Mouse (Mus musculus) midbrain, embryonic 16.5 days (tissue): ENCODE results near the gene Shtn1. TPM values are rescaled to one million over a fixed set of nuclear protein-coding genes. Genes with fewer than 3 reads are reported as not detected.

ENCODE experiments used
- ATAC-seq: fragments of 200-750 bp; cut with Nextera tagmentation; 2 replicates; pipeline ENCODE4 v1.8.0; 2017; ENCODE audit warnings: moderate TSS enrichment
- H3K27ac ChIP-seq: fragments of 300-500 bp; sonication (generic); 2 replicates; pipeline ENCODE4 v1.5.1; 2014; ENCODE audit warnings: mild to moderate bottlenecking, low read length, mixed read lengths
- H3K27me3 ChIP-seq: fragments of 300-500 bp; sonication (generic); 2 replicates; pipeline ENCODE4 v1.6.1; 2014; ENCODE audit warnings: low read depth, low read length, mixed read lengths; ENCODE audit not compliant: control insufficient read depth, insufficient read depth
- H3K36me3 ChIP-seq: fragments of 300-500 bp; sonication (generic); 2 replicates; pipeline ENCODE4 v1.6.1; 2014; ENCODE audit warnings: mild to moderate bottlenecking, low read length, moderate library complexity, mixed read lengths; ENCODE audit not compliant: control insufficient read depth, insufficient read depth
- H3K4me1 ChIP-seq: fragments of 300-500 bp; sonication (generic); 2 replicates; pipeline ENCODE4 v1.6.1; 2014; ENCODE audit warnings: mild to moderate bottlenecking, low read length, mixed read lengths; ENCODE audit not compliant: control insufficient read depth, insufficient read depth
- H3K4me2 ChIP-seq: fragments of 300-500 bp; sonication (generic); 2 replicates; pipeline ENCODE4 v1.6.1; 2014; ENCODE audit warnings: mild to moderate bottlenecking, low read length, mixed read lengths
- H3K4me3 ChIP-seq: fragments of 300-500 bp; sonication (generic); 2 replicates; pipeline ENCODE4 v1.5.1; 2014; ENCODE audit warnings: low read depth, mild to moderate bottlenecking, low read length, moderate library complexity, mixed read lengths
- H3K9ac ChIP-seq: fragments of 300-500 bp; sonication (generic); 2 replicates; pipeline ENCODE4 v1.6.1; 2014; ENCODE audit warnings: low read depth, low read length, mixed read lengths
- H3K9me3 ChIP-seq: fragments of 300-500 bp; sonication (generic); replicated peaks from 2 replicates; pipeline ENCODE4 v1.6.1; 2014; ENCODE audit warnings: mild to moderate bottlenecking, low read length, mixed read lengths; ENCODE audit not compliant: control insufficient read depth, poor library complexity, severe bottlenecking
- WGBS: fragments of 180-500 bp; shearing (Covaris S2); extraction: QIAGEN DNeasy Blood & Tissue Kit; methylation state at CpG from one replicate; pipeline ENCODE4 v1.1.7; 2014; 5-methylcytosine and 5-hydroxymethylcytosine counted together
- polyA plus RNA-seq: library from polyadenylated mRNA; unstranded; fragments of >200 nt; fragmentation: Nextera tagmentation; extraction: Ambion mirVana; gene quantifications from 2 replicates; pipeline ENCODE4 v1.2.1, GENCODE M21; 2015

Gene Shtn1
- polyA plus RNA-seq, 1 experiment from 2014 or later: 63.4 TPM

DNA sequence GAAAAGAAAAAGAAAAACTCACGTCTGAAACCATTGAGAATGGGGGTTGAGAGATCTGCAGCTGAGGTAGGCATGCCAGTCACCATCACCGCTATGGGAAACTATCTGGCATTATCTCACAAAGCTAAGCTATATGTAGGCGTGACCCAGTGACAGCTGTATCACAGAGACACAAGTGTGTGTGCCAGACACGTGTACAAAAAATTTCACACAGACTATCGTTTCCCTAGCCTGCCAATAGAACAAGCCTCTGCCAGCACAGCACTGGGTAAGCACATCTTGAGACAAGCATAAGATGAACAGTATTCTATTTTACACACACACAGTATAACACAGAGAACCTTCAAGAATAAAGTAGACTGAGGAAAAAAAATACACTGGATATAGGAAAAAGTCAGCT lies 65.1 kb downstream of the Shtn1 start:
- Histone ChIP-seq H3K27me3 (no peaks in the 10 kb centered on the region), H3K4me2 (no peak overlapping the region), H3K27ac (no peak overlapping the region), H3K9me3 (no peaks in the 10 kb centered on the region), H3K4me3 (no peak overlapping the region), H3K36me3 (no peaks in the 10 kb centered on the region), H3K9ac (no peak overlapping the region), H3K4me1 (no peaks in the 10 kb centered on the region)
- no peak for ATAC-seq
- 74% methylated on average over 5 of the region's 5 CpGs for WGBS

DNA sequence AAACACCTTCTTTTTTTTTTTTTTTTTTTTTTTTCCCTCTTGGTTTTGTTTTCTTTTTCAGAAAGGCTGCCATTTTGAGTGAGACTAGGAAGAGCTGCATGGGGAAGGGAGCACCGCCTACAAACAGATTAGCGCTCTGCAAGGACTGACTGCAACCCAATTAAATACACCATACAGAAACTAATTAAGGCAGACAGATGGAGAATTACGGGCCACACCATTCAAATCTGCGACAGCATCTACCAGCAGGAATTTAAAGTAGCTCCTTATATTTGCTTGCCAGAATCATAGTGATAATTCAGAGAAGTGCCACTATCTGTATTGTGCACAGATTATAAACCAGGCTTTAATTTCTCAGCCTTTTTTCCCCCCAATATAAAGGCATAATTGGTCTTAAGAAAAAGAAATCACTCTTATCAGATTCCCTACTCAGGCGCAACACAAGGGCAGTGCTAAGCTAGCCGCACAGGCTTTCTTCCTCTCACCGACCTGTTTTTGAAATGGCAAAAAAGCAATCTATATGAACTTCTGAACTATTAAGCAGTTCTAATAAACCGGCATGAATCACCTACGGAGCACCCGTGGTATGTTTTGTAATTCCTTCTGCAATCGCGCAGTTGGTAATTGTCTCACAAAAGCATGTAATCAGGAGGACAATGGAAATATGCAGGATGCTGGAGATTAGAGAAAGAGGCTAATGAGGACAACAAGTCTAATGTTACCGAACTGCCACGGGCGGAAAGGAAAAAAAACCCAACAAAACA lies 69.1 kb downstream of the Shtn1 start:
- Histone ChIP-seq H3K9me3 (no peaks in the 10 kb centered on the region), H3K4me2 (no peak overlapping the region), H3K27ac (no peak overlapping the region), H3K4me3 (no peak overlapping the region), H3K36me3 (peaks cover 9% of the 10 kb centered on the region), H3K4me1 (no peaks in the 10 kb centered on the region), H3K27me3 (no peaks in the 10 kb centered on the region), H3K9ac (no peak overlapping the region)
- ATAC-seq: no peak
- WGBS: 28% methylated on average over 15 of the region's 15 CpGs

- H3K27me3 ChIP-seq: no peaks in the 10 kb centered on the region; the same call in 1 of the 2 replicates
- no peaks in the 10 kb centered on the region for H3K9me3 ChIP-seq
- peaks cover 14% of the 10 kb centered on the region for H3K36me3 ChIP-seq
- H3K9ac ChIP-seq: no peak overlapping the region
- no peak overlapping the region for H3K27ac ChIP-seq
- no peak for ATAC-seq
- no peak overlapping the region for H3K4me3 ChIP-seq
- H3K4me2 ChIP-seq: no peak overlapping the region
- H3K4me1 ChIP-seq: no peaks in the 10 kb centered on the region
- 90% methylated on average over 6 of the region's 6 CpGs for WGBS
Measured at GRCm38 (mm10) chr19:59002827-59003226, 73.1 kb downstream of the Shtn1 start.

DNA sequence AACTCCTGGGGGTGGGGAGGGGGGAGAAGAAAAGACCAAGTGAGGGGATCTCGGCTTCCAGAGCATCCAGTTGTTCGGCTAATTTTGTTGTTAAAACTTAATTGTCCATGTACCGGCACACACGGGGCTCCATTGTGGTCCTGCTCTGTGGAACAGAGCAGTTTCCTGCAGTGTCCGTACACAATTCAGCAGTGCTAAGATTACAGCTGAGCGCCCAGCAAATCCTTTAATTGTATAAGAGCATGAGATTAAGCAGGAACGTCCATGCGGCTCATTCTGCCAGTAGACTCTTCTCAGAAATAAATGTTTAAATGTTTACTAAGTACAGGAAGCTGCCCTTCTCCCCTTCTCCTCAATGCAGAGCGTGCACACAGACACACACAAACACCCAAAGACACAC lies 94.3 kb downstream of the Shtn1 start:
- H3K4me3 ChIP-seq: no peak overlapping the region
- no peaks in the 10 kb centered on the region for H3K9me3 ChIP-seq
- peaks cover 16% of the 10 kb centered on the region for H3K4me1 ChIP-seq
- H3K36me3 ChIP-seq: peaks cover 3% of the 10 kb centered on the region; the same call in 1 of the 2 replicates
- ATAC-seq: no peak
- H3K9ac ChIP-seq: no peak overlapping the region
- WGBS: 17% methylated on average over 9 of the region's 9 CpGs
- no peak overlapping the region for H3K27ac ChIP-seq
- peaks cover 39% of the 10 kb centered on the region for H3K27me3 ChIP-seq
- H3K4me2 ChIP-seq: no peak overlapping the region

- Histone ChIP-seq H3K9me3 (no peaks in the 10 kb centered on the region), H3K27ac (no peak overlapping the region), H3K4me1 (peaks cover 16% of the 10 kb centered on the region), H3K27me3 (peaks cover 46% of the 10 kb centered on the region), H3K36me3 (0 out of 2 replicates have a peak, but pooled peaks cover 2% of the 10 kb centered on the region), H3K4me2 (peak overlapping the region; percentile 7), H3K9ac (no peak overlapping the region), H3K4me3 (no peak overlapping the region)
- no peak for ATAC-seq
- 25% methylated on average over 5 of the region's 5 CpGs for WGBS
Measured at GRCm38 (mm10) chr19:58980056-58980440, 95.9 kb downstream of the Shtn1 start.

- Histone ChIP-seq H3K4me1 (peaks cover 16% of the 10 kb centered on the region), H3K4me2 (peak overlapping the region; percentile 7), H3K27ac (no peak overlapping the region), H3K36me3 (0 out of 2 replicates have a peak, but pooled peaks cover 6% of the 10 kb centered on the region), H3K4me3 (no peak overlapping the region), H3K9ac (no peak overlapping the region), H3K27me3 (peaks cover 46% of the 10 kb centered on the region), H3K9me3 (no peaks in the 10 kb centered on the region)
- 14% methylated on average over 13 of the region's 13 CpGs for WGBS
- no peak for ATAC-seq
Measured at GRCm38 (mm10) chr19:58979436-58980055, 96.4 kb downstream of the Shtn1 start.

GRCm38 (mm10) chr19:58978401-58979171 lies 97.3 kb downstream of the Shtn1 start:
- 48% methylated on average over 11 of the region's 11 CpGs for WGBS
- H3K9ac ChIP-seq: no peak overlapping the region
- peaks cover 45% of the 10 kb centered on the region for H3K27me3 ChIP-seq
- H3K4me3 ChIP-seq: no peak overlapping the region
- H3K36me3 ChIP-seq: 0 out of 2 replicates have a peak, but pooled peaks cover 6% of the 10 kb centered on the region
- H3K4me2 ChIP-seq: no peak overlapping the region
- H3K9me3 ChIP-seq: no peaks in the 10 kb centered on the region
- peaks cover 16% of the 10 kb centered on the region for H3K4me1 ChIP-seq
- no peak overlapping the region for H3K27ac ChIP-seq
- ATAC-seq: no peak

GRCm38 (mm10) chr19:58975216-58975863 lies 100.6 kb downstream of the Shtn1 start:
- WGBS: 73% methylated on average over 11 of the region's 11 CpGs
- Histone ChIP-seq H3K27me3 (peaks cover 61% of the 10 kb centered on the region), H3K36me3 (peaks cover 13% of the 10 kb centered on the region; the same call in 1 of the 2 replicates)

More at GRCm38 (mm10) chr19:58975216-58975863, 100.6 kb downstream of the Shtn1 start:
- peaks cover 16% of the 10 kb centered on the region for H3K4me1 ChIP-seq
- no peak overlapping the region for H3K9ac ChIP-seq
- ATAC-seq: no peak
- no peak overlapping the region for H3K4me2 ChIP-seq
- H3K27ac ChIP-seq: no peak overlapping the region
- no peak overlapping the region for H3K4me3 ChIP-seq
- no peaks in the 10 kb centered on the region for H3K9me3 ChIP-seq
